Mouse (Mus musculus): ENCODE measurements around the gene Fbxo4. TPM values are rescaled to one million over a fixed set of nuclear protein-coding genes. Genes with fewer than 3 reads are reported as not detected.

Fbxo4 gene
- polyA plus RNA-seq (2012; rRNA removed) = 11.1 and 13.7 TPM in 2 replicates

DNA sequence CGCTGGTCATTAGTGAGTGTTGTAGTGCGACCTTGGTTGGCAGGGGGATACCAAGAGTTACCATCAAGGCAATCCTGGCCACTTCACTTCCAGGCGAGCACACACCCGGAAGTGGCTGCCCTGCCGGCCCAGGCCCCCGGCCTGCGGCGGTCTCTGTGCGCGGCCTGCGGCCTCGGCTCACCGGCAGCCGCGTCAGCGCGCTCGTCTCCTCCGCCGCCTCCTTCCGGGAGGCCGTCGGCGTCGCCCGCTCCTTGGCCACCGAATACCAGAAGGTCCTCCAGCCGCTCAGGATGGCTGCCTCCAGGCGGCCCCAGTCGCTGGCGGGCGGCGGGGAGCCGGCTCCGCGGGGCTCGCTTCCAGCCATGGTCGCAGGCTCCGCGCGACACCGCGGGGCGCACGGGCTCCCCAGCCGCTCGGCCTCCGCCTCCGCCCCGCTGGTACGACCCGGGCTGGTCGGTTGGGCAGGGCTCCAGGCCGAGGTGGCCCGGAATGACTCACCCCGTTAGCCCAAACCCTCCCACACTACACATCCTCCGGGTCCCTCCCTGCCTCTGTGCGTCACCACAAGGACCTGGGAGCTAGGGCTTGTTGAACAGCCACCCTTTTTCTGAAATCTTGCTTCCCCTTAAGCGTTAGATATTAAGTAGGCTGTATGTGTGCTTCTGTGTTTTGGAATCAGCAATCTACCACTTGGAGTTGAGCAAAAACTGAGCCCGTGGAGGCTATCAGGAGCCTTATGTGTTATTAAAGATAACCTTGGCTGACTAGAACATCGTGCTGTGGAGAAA is at the start of gene Fbxo4:
Gene Fbxo4 (minus strand): TSS at position 513 of the 788 bp plus-strand sequence.

DNA sequence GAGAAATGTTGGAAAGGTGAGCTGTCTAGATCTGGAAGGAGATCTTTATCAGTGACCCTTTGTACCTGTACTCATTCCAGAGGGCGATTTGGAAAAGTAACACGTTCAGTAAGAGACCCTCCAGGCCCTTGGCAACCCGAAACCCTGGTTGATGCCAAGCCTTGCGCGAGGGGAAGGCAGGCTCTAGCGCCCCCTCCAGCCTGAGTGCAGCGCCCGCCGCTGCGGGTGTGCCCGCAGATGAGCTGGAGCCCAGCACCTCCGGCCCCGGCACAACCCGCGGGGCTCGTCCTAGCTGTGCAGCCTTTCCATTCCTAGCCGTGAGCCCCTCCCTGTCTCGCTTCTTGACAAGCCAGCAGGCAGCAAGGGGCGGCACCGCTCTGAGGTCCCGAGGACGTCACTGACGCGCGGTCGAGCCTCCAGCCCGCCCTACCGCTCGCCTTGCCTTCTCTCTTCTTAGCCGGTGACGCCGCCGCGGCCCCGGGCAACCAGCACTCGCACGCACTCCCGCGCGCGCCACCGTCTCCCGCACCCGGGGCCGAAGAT is 46.9 kb upstream of the Fbxo4 start, which contains the start of gene Oxct1:
Gene Oxct1 (plus strand): TSS at position 153 of the 543 bp plus-strand sequence.

DNA sequence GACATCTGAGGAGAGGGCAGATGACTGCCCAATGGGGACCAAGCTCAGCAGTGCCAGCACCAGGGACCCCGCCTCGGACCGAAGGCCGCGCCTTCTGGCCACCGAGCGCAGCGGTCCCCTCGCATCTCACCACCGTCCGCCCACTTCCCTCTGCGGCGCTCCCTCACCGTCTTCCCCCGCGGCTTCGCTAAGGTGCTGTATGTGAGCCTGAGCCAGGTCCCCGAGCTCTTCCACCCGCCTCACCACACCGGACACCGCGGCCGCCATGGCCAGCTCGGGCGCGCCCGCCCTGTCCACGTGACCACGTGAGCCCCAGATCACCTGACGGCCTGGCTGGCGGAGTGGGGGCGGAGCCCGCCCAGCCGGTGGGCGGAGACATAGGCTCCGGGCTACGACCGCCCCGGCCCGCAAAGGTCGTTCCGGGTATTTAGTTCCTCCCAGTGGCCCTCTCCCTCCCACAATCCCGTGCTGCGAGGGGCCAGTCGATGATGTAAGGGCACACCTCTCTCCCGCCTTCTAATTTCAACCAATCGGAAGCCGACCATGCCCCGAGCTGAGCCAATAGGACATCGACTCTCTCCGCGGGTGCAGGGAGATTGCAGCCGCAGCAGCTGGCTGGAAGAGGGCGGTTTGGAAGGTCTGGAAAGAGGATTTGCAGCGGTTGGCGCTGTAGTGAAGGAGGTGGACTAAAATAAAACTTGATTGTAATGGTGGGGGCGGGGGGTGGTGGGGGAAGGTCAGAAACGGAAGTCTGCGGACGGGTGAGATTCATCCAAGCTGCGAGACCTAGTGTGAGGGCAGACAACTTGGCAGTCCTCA is 16.3 kb upstream of the Fbxo4 start, which contains the start of gene AW549877:
Gene AW549877 (minus strand): TSS at position 297 of the 819 bp plus-strand sequence.

Other genes starting within 250 kb of the Fbxo4 start
- gene AW549877, start 16.2 kb upstream of the Fbxo4 start, polyA plus RNA-seq (2012; rRNA removed) = 8.1 and 8.9 TPM in 2 replicates
- 35.5 and 94.9 TPM in 2 replicates for gene Oxct1, start 46.8 kb upstream of the Fbxo4 start, polyA plus RNA-seq (2012; rRNA removed)

Data from ovary, adult 2 months (tissue).